Mouse (Mus musculus) liver, postnatal 0 days (tissue): ENCODE results near the gene Fgf15. TPM values are rescaled to one million over a fixed set of nuclear protein-coding genes. Genes with fewer than 3 reads are reported as not detected.

Experiments
- ATAC-seq: fragments of 200-750 bp; cut with Nextera tagmentation; 2 replicates; pipeline ENCODE4 v1.8.0; 2017; ENCODE audit warnings: mild to moderate bottlenecking, moderate library complexity
- DNase-seq: peaks from one replicate; pipeline ENCODE4 v3.0.0-alpha.2; 2016
- H3K27ac ChIP-seq: fragments of 300-500 bp; sonication (generic); 2 replicates; pipeline ENCODE4 v1.5.1; 2014; ENCODE audit warnings: antibody characterized with exemption, moderate library complexity, mild to moderate bottlenecking, low read depth
- H3K27me3 ChIP-seq: fragments of 300-500 bp; sonication (generic); 2 replicates; pipeline ENCODE4 v1.6.1; 2014; ENCODE audit warnings: low read length, control low read depth, mixed read lengths; ENCODE audit not compliant: insufficient read depth
- H3K36me3 ChIP-seq: fragments of 300-500 bp; sonication (generic); replicated peaks from 2 replicates; pipeline ENCODE4 v1.6.1; 2014; ENCODE audit warnings: mild to moderate bottlenecking, control low read depth, low read length, moderate library complexity, mixed read lengths; ENCODE audit not compliant: insufficient read depth
- H3K4me1 ChIP-seq: fragments of 300-500 bp; sonication (generic); 2 replicates; pipeline ENCODE4 v1.6.1; 2014; ENCODE audit warnings: antibody characterized with exemption, mild to moderate bottlenecking, control low read depth; ENCODE audit not compliant: insufficient read depth
- H3K4me2 ChIP-seq: fragments of 300-500 bp; sonication (generic); 2 replicates; pipeline ENCODE4 v1.6.1; 2014; ENCODE audit warnings: low read depth, mild to moderate bottlenecking, low read length, moderate library complexity, mixed read lengths
- H3K4me3 ChIP-seq: fragments of 300-500 bp; sonication (generic); 2 replicates; pipeline ENCODE4 v1.5.1; 2014; ENCODE audit warnings: low read depth, low read length
- H3K9ac ChIP-seq: fragments of 300-500 bp; sonication (generic); replicated peaks from 2 replicates; pipeline ENCODE4 v1.6.1; 2014; ENCODE audit warnings: mild to moderate bottlenecking, moderate library complexity
- H3K9me3 ChIP-seq: fragments of 300-500 bp; sonication (generic); 2 replicates; pipeline ENCODE4 v1.6.1; 2016; ENCODE audit warnings: mild to moderate bottlenecking, control low read depth, low read length, mixed read lengths
- CTCF ChIP-seq: sonication (generic); IDR thresholded peaks from 2 replicates; pipeline ENCODE4 v1.5.1; 2016; ENCODE audit warnings: antibody characterized with exemption, low read depth
- EP300 ChIP-seq: IDR thresholded peaks from 2 replicates; pipeline ENCODE4 v1.6.1; 2016; ENCODE audit warnings: antibody characterized with exemption, low read depth, mild to moderate bottlenecking
- whole genome bisulfite sequencing: fragments of 180-500 bp; shearing (Covaris S2); extraction: QIAGEN DNeasy Blood & Tissue Kit; methylation state at CpG from one replicate; pipeline ENCODE4 v1.1.7; 2014; ENCODE audit not compliant: insufficient replicate concordance; 5-methylcytosine and 5-hydroxymethylcytosine counted together
- polyA plus RNA-seq: library from polyadenylated mRNA; unstranded; fragments of >200 nt; fragmentation: Nextera tagmentation; extraction: Ambion mirVana; gene quantifications from 2 replicates; pipeline ENCODE4 v1.2.1, GENCODE M21; 2015

Gene Fgf15
- not detected in 2 replicates for polyA plus RNA-seq

DNA sequence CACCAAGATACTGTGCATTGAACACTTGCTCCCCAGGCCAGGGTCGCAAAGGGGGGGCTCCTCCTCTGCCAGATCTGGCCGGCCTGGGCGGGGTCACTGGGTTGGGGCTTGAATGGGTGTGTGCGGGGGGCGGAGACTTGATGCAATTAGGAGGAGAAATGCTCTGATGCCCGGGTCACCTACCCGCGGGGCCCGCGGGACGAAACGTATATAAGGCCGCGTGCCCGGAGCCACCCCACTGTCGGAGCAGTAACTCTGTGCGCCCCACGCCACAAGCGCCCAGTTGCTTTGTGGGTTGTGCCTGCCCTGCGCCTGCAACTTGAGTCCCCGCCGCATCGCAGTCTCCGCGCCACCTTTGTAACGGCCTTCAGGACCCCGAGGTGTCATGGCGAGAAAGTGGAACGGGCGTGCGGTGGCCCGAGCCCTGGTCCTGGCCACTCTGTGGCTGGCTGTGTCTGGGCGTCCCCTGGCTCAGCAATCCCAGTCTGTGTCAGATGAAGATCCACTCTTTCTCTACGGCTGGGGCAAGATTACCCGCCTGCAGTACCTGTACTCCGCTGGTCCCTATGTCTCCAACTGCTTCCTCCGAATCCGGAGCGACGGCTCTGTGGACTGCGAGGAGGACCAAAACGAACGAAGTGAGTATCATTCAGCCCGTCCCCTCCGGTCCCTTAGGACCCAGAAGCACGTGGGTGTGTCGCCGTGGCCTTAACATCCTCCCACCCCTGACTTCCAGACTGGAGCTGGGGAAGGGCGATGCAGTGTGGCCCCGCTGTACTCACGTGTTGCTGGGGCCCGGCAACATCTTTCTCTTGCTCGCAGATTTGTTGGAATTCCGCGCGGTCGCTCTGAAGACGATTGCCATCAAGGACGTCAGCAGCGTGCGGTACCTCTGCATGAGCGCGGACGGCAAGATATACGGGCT lies at the start of gene Fgf15:
TSS of gene Fgf15 (plus strand) at position 238 of the 925 bp plus-strand sequence.
- Histone ChIP-seq H3K4me1 (peaks cover 10% of the 10 kb centered on the region), H3K27me3 (peaks cover 59% of the 10 kb centered on the region), H3K9me3 (no peaks in the 10 kb centered on the region), H3K9ac (no peak within 1 kb of the TSS), H3K4me2 (peak within 1 kb of the TSS; percentile 78), H3K27ac (no peak within 1 kb of the TSS), H3K36me3 (no peaks in the 10 kb centered on the region), H3K4me3 (peak within 1 kb of the TSS; percentile 40)
- DNase-seq = no peak
- 2% methylated on average over 65 of the region's 65 CpGs for WGBS
- TF ChIP-seq EP300 (no peak), CTCF (no peak)
- no peak for ATAC-seq

DNA sequence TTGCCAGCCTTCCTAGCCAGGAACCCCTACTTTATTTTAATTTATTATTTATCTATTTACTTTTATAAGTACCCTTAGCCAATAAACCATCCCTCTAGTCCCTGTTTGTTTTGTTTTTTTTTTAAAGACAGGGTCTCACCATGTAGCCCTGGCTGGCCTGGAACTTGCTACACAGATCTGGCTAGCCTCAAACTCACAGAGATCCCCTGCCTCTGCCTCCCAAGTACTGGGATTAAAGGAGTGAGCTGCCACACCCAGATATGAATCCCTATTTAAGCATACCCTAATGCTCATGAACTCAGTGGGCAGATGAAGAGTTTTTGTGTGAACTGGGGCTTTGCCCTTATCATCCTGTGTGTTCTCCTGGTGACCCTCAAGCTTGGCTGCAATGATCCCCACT lies 49.3 kb upstream of the Fgf15 start, which contains the start of gene Fgf4:
TSS of gene Fgf4 (plus strand) at position 301 of the 400 bp plus-strand sequence.
- H3K9me3 ChIP-seq = no peaks in the 10 kb centered on the region
- no peak for TF ChIP-seq CTCF
- no peak for TF ChIP-seq EP300
- H3K9ac ChIP-seq = no peak within 1 kb of the TSS
- H3K4me2 ChIP-seq = no peak within 1 kb of the TSS
- H3K27me3 ChIP-seq = peaks cover 3% of the 10 kb centered on the region; the same call in 1 of the 2 replicates
- no peak within 1 kb of the TSS for H3K27ac ChIP-seq
- H3K36me3 ChIP-seq = no peaks in the 10 kb centered on the region
- ATAC-seq (no peak), DNase-seq (no peak)
- H3K4me3 ChIP-seq = no peak within 1 kb of the TSS
- H3K4me1 ChIP-seq = no peaks in the 10 kb centered on the region

DNA sequence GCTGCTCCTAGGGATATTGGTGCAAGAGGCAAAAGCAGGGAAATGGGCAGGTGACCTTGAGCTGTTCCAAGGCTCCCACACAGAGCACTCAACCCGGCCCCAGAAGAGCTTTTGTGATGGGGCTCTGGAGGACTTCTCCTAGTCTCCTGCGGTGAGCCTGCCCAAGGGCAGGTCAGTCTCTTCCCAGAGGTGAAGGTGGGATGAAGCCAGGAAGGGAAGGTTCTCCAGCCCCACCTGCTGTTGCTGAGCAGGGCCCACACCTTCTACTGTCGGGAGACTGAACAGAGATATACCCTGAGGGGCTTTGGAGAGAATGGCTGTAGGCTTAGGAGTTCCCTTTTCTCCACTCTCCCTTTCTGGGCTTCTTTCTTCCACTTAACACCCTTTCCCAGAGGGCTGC lies 45.0 kb upstream of the Fgf15 start:
- 40% methylated on average over 3 of the region's 3 CpGs for WGBS

GRCm38 (mm10) chr7:144854966-144855365 lies 41.4 kb upstream of the Fgf15 start:
- ATAC-seq = no peak
- no peak overlapping the region for H3K27ac ChIP-seq
- WGBS = 38% methylated on average over 3 of the region's 3 CpGs
- H3K36me3 ChIP-seq = no peaks in the 10 kb centered on the region
- H3K9ac ChIP-seq = no peak overlapping the region
- TF ChIP-seq CTCF (no peak), EP300 (no peak)
- no peak overlapping the region for H3K4me3 ChIP-seq
- H3K9me3 ChIP-seq = no peaks in the 10 kb centered on the region
- H3K4me2 ChIP-seq = no peak overlapping the region
- H3K27me3 ChIP-seq = peaks cover 7% of the 10 kb centered on the region
- no peaks in the 10 kb centered on the region for H3K4me1 ChIP-seq
- DNase-seq = no peak

More for the DNA sequence above, 45.0 kb upstream of the Fgf15 start:
- Histone ChIP-seq H3K4me3 (no peak overlapping the region), H3K36me3 (no peaks in the 10 kb centered on the region), H3K9ac (no peak overlapping the region), H3K27me3 (no peaks in the 10 kb centered on the region), H3K27ac (no peak overlapping the region), H3K4me2 (no peak overlapping the region), H3K9me3 (no peaks in the 10 kb centered on the region), H3K4me1 (no peaks in the 10 kb centered on the region)
- DNase-seq (no peak), ATAC-seq (no peak)
- no peak for TF ChIP-seq CTCF
- no peak for TF ChIP-seq EP300

DNA sequence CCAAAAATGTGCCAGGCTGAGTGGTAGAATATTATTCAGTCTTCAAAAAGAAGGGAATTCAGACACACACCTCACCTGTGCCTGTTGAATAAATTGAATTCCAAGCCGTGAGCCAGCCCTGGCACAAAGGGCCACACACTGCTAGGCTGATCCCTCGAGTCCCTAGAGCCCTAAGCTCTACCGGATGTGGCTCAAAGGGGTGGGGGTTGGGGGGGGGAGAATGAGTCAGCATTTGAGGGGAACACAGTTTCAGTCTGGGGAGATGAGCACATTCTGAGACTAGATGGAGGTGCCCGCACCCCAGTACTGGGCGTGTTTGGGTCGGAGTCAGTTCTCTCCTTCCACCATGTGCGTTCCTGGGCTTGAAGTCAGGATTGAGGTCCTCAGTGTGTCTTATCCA lies 39.2 kb upstream of the Fgf15 start:
- H3K9ac ChIP-seq = no peak overlapping the region
- no peak overlapping the region for H3K4me3 ChIP-seq
- no peaks in the 10 kb centered on the region for H3K36me3 ChIP-seq
- no peak for ATAC-seq
- peaks cover 28% of the 10 kb centered on the region for H3K27me3 ChIP-seq
- no peaks in the 10 kb centered on the region for H3K9me3 ChIP-seq
- WGBS = 65% methylated on average over 7 of the region's 7 CpGs
- H3K4me2 ChIP-seq = no peak overlapping the region
- TF ChIP-seq EP300 (no peak), CTCF (no peak)
- H3K27ac ChIP-seq = no peak overlapping the region
- H3K4me1 ChIP-seq = no peaks in the 10 kb centered on the region
- no peak for DNase-seq

GRCm38 (mm10) chr7:144857826-144858342 lies 38.4 kb upstream of the Fgf15 start:
- DNase-seq (no peak), ATAC-seq (no peak)
- H3K27me3 ChIP-seq = peaks cover 36% of the 10 kb centered on the region
- TF ChIP-seq EP300 = no peak
- TF ChIP-seq CTCF = no peak
- H3K36me3 ChIP-seq = no peaks in the 10 kb centered on the region
- no peaks in the 10 kb centered on the region for H3K4me1 ChIP-seq
- H3K9me3 ChIP-seq = no peaks in the 10 kb centered on the region
- H3K4me3 ChIP-seq = no peak overlapping the region
- H3K9ac ChIP-seq = no peak overlapping the region
- H3K27ac ChIP-seq = no peak overlapping the region
- no peak overlapping the region for H3K4me2 ChIP-seq
- WGBS = 78% methylated on average over 3 of the region's 3 CpGs
